Mouse (Mus musculus): ENCODE data around the gene Ccni.

DNA sequence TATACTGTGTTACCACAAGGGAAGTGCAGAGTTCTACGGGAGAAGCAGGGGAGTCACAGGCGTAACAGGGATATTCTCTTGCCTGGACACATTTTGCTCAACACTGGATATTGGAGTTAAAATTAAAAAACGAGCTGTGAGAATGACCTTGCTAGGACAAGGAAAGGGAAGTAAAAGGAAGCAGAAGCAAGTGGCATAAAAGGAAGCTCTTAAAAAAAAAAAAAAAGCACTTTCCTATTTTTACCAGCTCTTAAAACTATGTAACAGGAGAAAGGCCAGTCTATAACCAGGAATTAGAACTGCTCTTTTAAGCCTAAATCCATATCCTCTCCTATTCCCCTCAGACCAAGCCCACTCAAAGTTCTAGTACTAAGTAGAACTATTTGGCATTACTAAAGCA, 8.1 kb downstream of the Ccni start:
- no peak for TF ChIP-seq CTCF (IDR thresholded peaks at IDR 0.05; ENCODE audit: insufficient read depth, low read depth, low read length)
- TF ChIP-seq POLR2A (IDR thresholded peaks at IDR 0.05; ENCODE audit: insufficient read depth, low read depth, low read length): no peak

Data from olfactory bulb, adult 2 months (tissue).